Mouse (Mus musculus) stomach, postnatal 0 days (tissue): ENCODE results near the gene Bcl11a. TPM values are rescaled to one million over a fixed set of nuclear protein-coding genes. Genes with fewer than 3 reads are reported as not detected.

Source experiments
- ATAC-seq: fragments of 200-750 bp; cut with Nextera tagmentation; 2 replicates; pipeline ENCODE4 v1.8.0; 2017; ENCODE audit not compliant: low FRiP score, low TSS enrichment
- DNase-seq: peaks from one replicate; pipeline ENCODE4 v3.0.0-alpha.2; 2016; ENCODE audit warnings: low spot score
- H3K27ac ChIP-seq: fragments of 300-500 bp; sonication (generic); replicated peaks from 2 replicates; pipeline ENCODE4 v1.5.1; 2014; ENCODE audit warnings: mild to moderate bottlenecking, control low read depth
- H3K27me3 ChIP-seq: fragments of 300-500 bp; sonication (generic); 2 replicates; pipeline ENCODE4 v1.6.1; 2014; ENCODE audit warnings: low read length; ENCODE audit not compliant: control insufficient read depth, insufficient read depth
- H3K36me3 ChIP-seq: fragments of 300-500 bp; sonication (generic); 2 replicates; pipeline ENCODE4 v1.6.1; 2014; ENCODE audit warnings: low read length, mixed read lengths; ENCODE audit not compliant: control insufficient read depth, insufficient read depth
- H3K4me1 ChIP-seq: fragments of 300-500 bp; sonication (generic); replicated peaks from 2 replicates; pipeline ENCODE4 v1.6.1; 2014; ENCODE audit warnings: antibody characterized with exemption; ENCODE audit not compliant: control insufficient read depth, insufficient read depth
- H3K4me2 ChIP-seq: fragments of 300-500 bp; sonication (generic); replicated peaks from 2 replicates; pipeline ENCODE4 v1.6.1; 2014; ENCODE audit warnings: low read depth, mild to moderate bottlenecking, control low read depth, moderate library complexity
- H3K4me3 ChIP-seq: fragments of 300-500 bp; sonication (generic); 2 replicates; pipeline ENCODE4 v1.5.1; 2014; ENCODE audit warnings: low read depth, low read length, control low read depth
- H3K9ac ChIP-seq: fragments of 300-500 bp; sonication (generic); 2 replicates; pipeline ENCODE4 v1.6.1; 2014; ENCODE audit warnings: mild to moderate bottlenecking, low read length, control low read depth, mixed read lengths
- H3K9me3 ChIP-seq: fragments of 300-500 bp; sonication (generic); 2 replicates; pipeline ENCODE4 v1.6.1; 2016; ENCODE audit warnings: low read length; ENCODE audit not compliant: control insufficient read depth
- CTCF ChIP-seq: IDR thresholded peaks from 2 replicates; pipeline ENCODE4 v1.5.1; 2016; ENCODE audit warnings: antibody characterized with exemption, low read depth, mild to moderate bottlenecking, moderate library complexity
- EP300 ChIP-seq: optimal IDR thresholded peaks from 2 replicates; pipeline ENCODE3; 2016; ENCODE audit warnings: antibody characterized with exemption
- WGBS: fragments of 180-500 bp; shearing (Covaris S2); extraction: QIAGEN DNeasy Blood & Tissue Kit; methylation state at CpG from one replicate; pipeline ENCODE4 v1.1.7; 2014; 5-methylcytosine and 5-hydroxymethylcytosine counted together
- polyA plus RNA-seq: library from polyadenylated mRNA; unstranded; fragments of >200 nt; fragmentation: Nextera tagmentation; extraction: Ambion mirVana; gene quantifications from 2 replicates; pipeline ENCODE4 v1.2.1, GENCODE M21; 2015

The Bcl11a gene
- polyA plus RNA-seq, 1 experiment from 2014 or later = 10.5 TPM

GRCm38 (mm10) chr11:24078706-24079316, 955 bp downstream of the Bcl11a start:
- DNase-seq = peak; percentile 75
- WGBS = under 1% methylated on average over 38 of the region's 38 CpGs

GRCm38 (mm10) chr11:24079392-24080391, 1.8 kb downstream of the Bcl11a start:
- H3K4me1 ChIP-seq = no peaks in the 10 kb centered on the region
- H3K27me3 ChIP-seq = no peaks in the 10 kb centered on the region
- TF ChIP-seq EP300 (no peak), CTCF (no peak)
- H3K4me2 ChIP-seq = peak overlapping the region; percentile 100
- peak overlapping the region; percentile 69 for H3K4me3 ChIP-seq
- ATAC-seq = no peak
- 1% methylated on average over 43 of the region's 43 CpGs for whole genome bisulfite sequencing
- no peaks in the 10 kb centered on the region for H3K36me3 ChIP-seq
- H3K9me3 ChIP-seq = no peaks in the 10 kb centered on the region
- peak overlapping the region; percentile 92 for H3K27ac ChIP-seq
- peak; percentile 68 for DNase-seq
- H3K9ac ChIP-seq = peak overlapping the region; percentile 74

More at GRCm38 (mm10) chr11:24078706-24079316, 955 bp downstream of the Bcl11a start:
- Histone ChIP-seq H3K4me1 (no peaks in the 10 kb centered on the region), H3K36me3 (no peaks in the 10 kb centered on the region), H3K27me3 (no peaks in the 10 kb centered on the region), H3K27ac (peak overlapping the region; percentile 92), H3K4me2 (peak overlapping the region; percentile 100), H3K9ac (peak overlapping the region; percentile 76), H3K4me3 (peak overlapping the region; percentile 69), H3K9me3 (no peaks in the 10 kb centered on the region)
- no peak for ATAC-seq
- TF ChIP-seq CTCF (no peak), EP300 (no peak)

DNA sequence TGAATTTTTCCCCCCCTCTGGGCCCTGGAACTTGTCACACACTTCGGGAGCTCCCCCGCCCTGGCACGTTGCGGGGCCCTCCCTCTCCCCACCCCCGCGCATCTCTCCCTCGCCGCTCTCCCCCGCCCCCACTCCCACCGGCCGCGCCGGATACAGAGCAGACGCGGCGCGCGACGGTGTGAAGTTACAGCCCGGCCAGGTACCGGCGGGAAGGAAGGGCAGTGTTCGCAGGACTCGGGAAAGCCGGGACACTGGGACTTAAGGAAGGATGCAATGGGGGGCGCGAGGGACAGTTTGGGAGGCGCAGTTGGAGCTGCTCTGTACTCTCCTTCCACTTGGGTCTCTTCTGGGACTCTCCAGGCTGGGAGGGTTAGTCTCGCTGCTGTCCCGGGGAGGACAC, 2.7 kb downstream of the Bcl11a start:
- ATAC-seq (peak; percentile 8), DNase-seq (peak; percentile 63)
- no peak for TF ChIP-seq EP300
- TF ChIP-seq CTCF = no peak
- Histone ChIP-seq H3K27me3 (no peaks in the 10 kb centered on the region), H3K4me3 (peak overlapping the region; percentile 69), H3K4me1 (no peaks in the 10 kb centered on the region), H3K27ac (peak overlapping the region; percentile 92), H3K36me3 (no peaks in the 10 kb centered on the region), H3K9ac (peak overlapping the region; percentile 74), H3K9me3 (no peaks in the 10 kb centered on the region), H3K4me2 (peak overlapping the region; percentile 100)
- under 1% methylated on average over 22 of the region's 30 CpGs for WGBS

- no peaks in the 10 kb centered on the region for H3K27me3 ChIP-seq
- peak overlapping the region; percentile 69 for H3K4me3 ChIP-seq
- H3K9ac ChIP-seq = peak overlapping the region; percentile 74
- ATAC-seq (peak; percentile 48), DNase-seq (peak; percentile 81)
- no peaks in the 10 kb centered on the region for H3K4me1 ChIP-seq
- H3K9me3 ChIP-seq = no peaks in the 10 kb centered on the region
- H3K4me2 ChIP-seq = peak overlapping the region; percentile 100
- WGBS = under 1% methylated on average over 34 of the region's 35 CpGs
- H3K27ac ChIP-seq = peak overlapping the region; percentile 92
- no peaks in the 10 kb centered on the region for H3K36me3 ChIP-seq
- TF ChIP-seq EP300 = no peak
- peak; percentile 71 for TF ChIP-seq CTCF
These were observed 3.3 kb downstream of the Bcl11a start for GRCm38 (mm10) chr11:24081016-24081686.

DNA sequence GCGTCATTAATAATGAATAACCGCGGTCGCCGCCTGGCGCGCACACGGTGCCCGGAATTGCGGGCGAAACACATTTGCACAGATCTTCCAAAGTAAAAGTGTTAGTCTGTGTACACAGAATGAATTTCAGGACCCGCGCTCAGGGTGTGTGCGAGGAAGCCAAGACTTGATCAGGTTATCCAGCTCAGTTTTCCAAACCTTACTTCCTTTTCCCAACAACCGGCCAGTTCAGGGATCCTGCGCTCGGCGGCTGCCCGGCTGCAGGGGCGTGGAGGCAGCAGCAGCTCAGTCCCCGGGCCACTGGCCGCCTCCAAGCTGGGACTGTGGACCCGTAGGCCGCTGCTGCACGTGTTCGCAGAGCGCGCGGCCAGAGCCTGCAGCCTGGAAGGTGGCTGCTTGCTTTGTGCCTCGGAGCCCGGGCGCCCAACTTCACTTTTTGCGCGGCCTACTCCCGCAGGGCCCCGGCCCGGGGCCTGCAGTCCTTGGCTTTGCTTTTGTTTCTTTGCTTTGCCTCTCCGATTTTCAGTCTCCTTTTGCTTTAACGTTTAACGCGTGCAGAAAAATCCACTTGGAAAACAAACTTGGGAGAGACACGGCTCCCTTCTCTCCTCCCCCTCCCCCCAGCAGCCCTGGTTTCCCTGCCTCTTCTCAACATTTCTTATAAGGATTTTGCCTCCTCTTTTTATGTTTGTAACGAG, 4.0 kb downstream of the Bcl11a start:
- WGBS = under 1% methylated on average over 43 of the region's 43 CpGs

More for the DNA sequence above, 4.0 kb downstream of the Bcl11a start:
- H3K9ac ChIP-seq = peak overlapping the region; percentile 74
- DNase-seq (peak; percentile 78), ATAC-seq (peak; percentile 27; the same call in 1 of the 2 replicates)
- no peaks in the 10 kb centered on the region for H3K4me1 ChIP-seq
- H3K9me3 ChIP-seq = no peaks in the 10 kb centered on the region
- no peaks in the 10 kb centered on the region for H3K27me3 ChIP-seq
- H3K36me3 ChIP-seq = no peaks in the 10 kb centered on the region
- peak overlapping the region; percentile 92 for H3K27ac ChIP-seq
- H3K4me2 ChIP-seq = peak overlapping the region; percentile 100
- peak overlapping the region; percentile 69 for H3K4me3 ChIP-seq
- TF ChIP-seq CTCF (no peak), EP300 (no peak)
